Mouse (Mus musculus) stomach, postnatal 0 days (tissue): ENCODE measurements around the gene Zfp982. TPM values are rescaled to one million over a fixed set of nuclear protein-coding genes. Genes with fewer than 3 reads are reported as not detected.
A peak's percentile ranks its signal among the peaks of the same experiment; 100 is the strongest.
"Not testable (repeated sequence)": the region's sequence is repeated elsewhere in the genome, so short reads cannot be mapped to it uniquely, and the experiment has no call there.

Experiments used
- ATAC-seq: fragments of 200-750 bp; cut with Nextera tagmentation; 2 replicates; pipeline ENCODE4 v1.8.0; 2017; ENCODE audit not compliant: low FRiP score, low TSS enrichment
- DNase-seq: peaks from one replicate; pipeline ENCODE4 v3.0.0-alpha.2; 2016; ENCODE audit warnings: low spot score
- H3K27ac ChIP-seq: fragments of 300-500 bp; sonication (generic); replicated peaks from 2 replicates; pipeline ENCODE4 v1.5.1; 2014; ENCODE audit warnings: mild to moderate bottlenecking, control low read depth
- H3K27me3 ChIP-seq: fragments of 300-500 bp; sonication (generic); 2 replicates; pipeline ENCODE4 v1.6.1; 2014; ENCODE audit warnings: low read length; ENCODE audit not compliant: control insufficient read depth, insufficient read depth
- H3K36me3 ChIP-seq: fragments of 300-500 bp; sonication (generic); 2 replicates; pipeline ENCODE4 v1.6.1; 2014; ENCODE audit warnings: low read length, mixed read lengths; ENCODE audit not compliant: control insufficient read depth, insufficient read depth
- H3K4me1 ChIP-seq: fragments of 300-500 bp; sonication (generic); replicated peaks from 2 replicates; pipeline ENCODE4 v1.6.1; 2014; ENCODE audit warnings: antibody characterized with exemption; ENCODE audit not compliant: control insufficient read depth, insufficient read depth
- H3K4me2 ChIP-seq: fragments of 300-500 bp; sonication (generic); replicated peaks from 2 replicates; pipeline ENCODE4 v1.6.1; 2014; ENCODE audit warnings: low read depth, mild to moderate bottlenecking, control low read depth, moderate library complexity
- H3K4me3 ChIP-seq: fragments of 300-500 bp; sonication (generic); 2 replicates; pipeline ENCODE4 v1.5.1; 2014; ENCODE audit warnings: low read depth, low read length, control low read depth
- H3K9ac ChIP-seq: fragments of 300-500 bp; sonication (generic); 2 replicates; pipeline ENCODE4 v1.6.1; 2014; ENCODE audit warnings: mild to moderate bottlenecking, low read length, control low read depth, mixed read lengths
- H3K9me3 ChIP-seq: fragments of 300-500 bp; sonication (generic); 2 replicates; pipeline ENCODE4 v1.6.1; 2016; ENCODE audit warnings: low read length; ENCODE audit not compliant: control insufficient read depth
- CTCF ChIP-seq: IDR thresholded peaks from 2 replicates; pipeline ENCODE4 v1.5.1; 2016; ENCODE audit warnings: antibody characterized with exemption, low read depth, mild to moderate bottlenecking, moderate library complexity
- EP300 ChIP-seq: optimal IDR thresholded peaks from 2 replicates; pipeline ENCODE3; 2016; ENCODE audit warnings: antibody characterized with exemption
- WGBS: fragments of 180-500 bp; shearing (Covaris S2); extraction: QIAGEN DNeasy Blood & Tissue Kit; methylation state at CpG from one replicate; pipeline ENCODE4 v1.1.7; 2014; 5-methylcytosine and 5-hydroxymethylcytosine counted together
- polyA plus RNA-seq: library from polyadenylated mRNA; unstranded; fragments of >200 nt; fragmentation: Nextera tagmentation; extraction: Ambion mirVana; gene quantifications from 2 replicates; pipeline ENCODE4 v1.2.1, GENCODE M21; 2015

Gene Zfp982
- polyA plus RNA-seq, 1 experiment from 2014 or later = 1.2 TPM

GRCm38 (mm10) chr4:147537702-147538101 is 45.5 kb downstream of the Zfp982 start:
- H3K36me3 ChIP-seq = no peaks in the 10 kb centered on the region
- WGBS = 71% methylated on average over 2 of the region's 2 CpGs
- no peak overlapping the region for H3K4me2 ChIP-seq
- TF ChIP-seq EP300 = no peak
- H3K4me3 ChIP-seq = no peak overlapping the region
- ATAC-seq (peak; percentile 35; the same call in 1 of the 2 replicates), DNase-seq (no peak)
- H3K27ac ChIP-seq = no peak overlapping the region
- no peaks in the 10 kb centered on the region for H3K4me1 ChIP-seq
- no peaks in the 10 kb centered on the region for H3K27me3 ChIP-seq
- H3K9ac ChIP-seq = no peak overlapping the region
- peaks cover 15% of the 10 kb centered on the region; the same call in 1 of the 2 replicates for H3K9me3 ChIP-seq

GRCm38 (mm10) chr4:147539918-147540317 is 47.7 kb downstream of the Zfp982 start, which contains the start of gene Gm16503:
TSS of gene Gm16503 (plus strand) at chr4:147540218.
- not testable (repeated sequence) for H3K27me3 ChIP-seq, H3K4me1 ChIP-seq, H3K4me3 ChIP-seq, H3K36me3 ChIP-seq, DNase-seq, H3K9ac ChIP-seq, H3K4me2 ChIP-seq, ATAC-seq, H3K27ac ChIP-seq
- 79% methylated on average over 3 of the region's 3 CpGs for WGBS
- H3K9me3 ChIP-seq = peaks cover 15% of the 10 kb centered on the region; the same call in 1 of the 2 replicates

GRCm38 (mm10) chr4:147541105-147541504 is 48.9 kb downstream of the Zfp982 start:
- Histone ChIP-seq H3K4me1 (no peaks in the 10 kb centered on the region), H3K4me3 (no peak overlapping the region), H3K36me3 (no peaks in the 10 kb centered on the region), H3K9ac (no peak overlapping the region), H3K4me2 (no peak overlapping the region), H3K27ac (no peak overlapping the region), H3K27me3 (no peaks in the 10 kb centered on the region), H3K9me3 (peaks cover 12% of the 10 kb centered on the region; the same call in 1 of the 2 replicates)
- TF ChIP-seq EP300 (no peak), CTCF (no peak)
- DNase-seq = no peak
- no peak for ATAC-seq

- 68% methylated on average over 5 of the region's 5 CpGs for WGBS
- H3K4me2 ChIP-seq, H3K27ac ChIP-seq, H3K27me3 ChIP-seq, H3K9me3 ChIP-seq, H3K9ac ChIP-seq, H3K36me3 ChIP-seq, ATAC-seq, H3K4me1 ChIP-seq, DNase-seq, H3K4me3 ChIP-seq: not testable (repeated sequence)
These were observed 60.9 kb downstream of the Zfp982 start, which contains the start of gene Zfp985 for GRCm38 (mm10) chr4:147553071-147553470. TSS of gene Zfp985 (plus strand) at chr4:147553277.

- DNase-seq, H3K4me3 ChIP-seq: not testable (repeated sequence)
- 62% methylated on average over 2 of the region's 2 CpGs for WGBS
These were observed 62.1 kb downstream of the Zfp982 start for GRCm38 (mm10) chr4:147554361-147554760.

GRCm38 (mm10) chr4:147556921-147557320 is 64.7 kb downstream of the Zfp982 start:
- H3K4me2 ChIP-seq, ATAC-seq, H3K36me3 ChIP-seq, H3K9me3 ChIP-seq, H3K4me3 ChIP-seq, H3K27ac ChIP-seq, H3K4me1 ChIP-seq, DNase-seq, H3K27me3 ChIP-seq, H3K9ac ChIP-seq: not testable (repeated sequence)
- 63% methylated on average over 1 of the region's 1 CpGs for WGBS

More at GRCm38 (mm10) chr4:147554361-147554760, 62.1 kb downstream of the Zfp982 start:
- H3K27me3 ChIP-seq, H3K36me3 ChIP-seq, H3K9me3 ChIP-seq, H3K27ac ChIP-seq, H3K4me1 ChIP-seq, ATAC-seq, H3K9ac ChIP-seq, H3K4me2 ChIP-seq: not testable (repeated sequence)

GRCm38 (mm10) chr4:147558011-147558410 is 65.8 kb downstream of the Zfp982 start:
- H3K27me3 ChIP-seq, H3K36me3 ChIP-seq, H3K4me2 ChIP-seq, H3K4me1 ChIP-seq, H3K9me3 ChIP-seq, H3K4me3 ChIP-seq, ATAC-seq, H3K9ac ChIP-seq, H3K27ac ChIP-seq, DNase-seq: not testable (repeated sequence)

- not testable (repeated sequence) for DNase-seq, ATAC-seq, H3K27me3 ChIP-seq, H3K4me2 ChIP-seq, H3K27ac ChIP-seq, H3K4me1 ChIP-seq, H3K9ac ChIP-seq, H3K9me3 ChIP-seq, H3K4me3 ChIP-seq, H3K36me3 ChIP-seq
- 24% methylated on average over 1 of the region's 1 CpGs for WGBS
These were observed 66.9 kb downstream of the Zfp982 start for GRCm38 (mm10) chr4:147559096-147559495.
